Mouse (Mus musculus) thymus, adult 2 months (tissue): ENCODE data around the gene Acad10.

Experiments
- CTCF ChIP-seq: fragments of 200-500 bp; IDR thresholded peaks from 2 replicates; pipeline ENCODE4 v1.5.1; 2012; ENCODE audit warnings: mild to moderate bottlenecking, control low read depth, low read length, moderate library complexity, borderline replicate concordance; ENCODE audit not compliant: control insufficient read depth, poor library complexity, insufficient read depth; ENCODE audit errors: extremely low read depth
- POLR2A ChIP-seq: fragments of 200-500 bp; IDR thresholded peaks from 2 replicates; pipeline ENCODE4 v1.6.1; 2012; ENCODE audit warnings: mild to moderate bottlenecking, low read length, control low read depth, moderate library complexity; ENCODE audit not compliant: control insufficient read depth, poor library complexity, insufficient read depth; ENCODE audit errors: extremely low read depth

DNA sequence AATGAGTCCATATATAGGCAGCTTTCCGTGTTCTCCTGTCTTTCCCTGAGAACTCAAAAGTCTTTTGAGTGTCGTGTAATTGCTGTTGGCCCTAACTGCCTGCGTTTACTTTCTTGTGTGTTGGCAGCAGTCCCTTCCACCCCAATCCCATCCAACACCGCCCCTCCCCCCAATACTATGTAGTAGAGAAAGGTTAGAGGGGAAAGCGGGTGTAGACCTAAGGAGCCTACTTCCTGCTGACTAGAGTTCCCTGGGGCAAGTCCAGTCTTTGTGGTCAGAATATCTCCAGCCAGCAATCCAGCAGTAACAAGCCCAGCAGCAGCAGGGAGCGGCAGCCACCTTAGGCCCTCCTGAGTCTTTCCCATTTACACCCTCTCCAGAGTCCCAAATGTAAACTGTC lies 8.1 kb upstream of the Acad10 start:
- TF ChIP-seq CTCF = no peak
- no peak for TF ChIP-seq POLR2A
